Mouse (Mus musculus) right cerebral cortex, postnatal 25 days (tissue): ENCODE measurements around the gene 5430402E10Rik.
"Not testable (repeated sequence)": the region's sequence is repeated elsewhere in the genome, so short reads cannot be mapped to it uniquely, and the experiment has no call there.

Experiments used
- DNase-seq: peaks from one replicate; pipeline ENCODE4 v3.0.0; 2022

Gene 5430402E10Rik

GRCm38 (mm10) chrX:77924962-77925361 is at the start of gene 5430402E10Rik:
TSS of gene 5430402E10Rik (minus strand) at chrX:77925062.
- DNase-seq = not testable (repeated sequence)

- DNase-seq = not testable (repeated sequence)
Observed at GRCm38 (mm10) chrX:77880033-77880432, 44.8 kb downstream of the 5430402E10Rik start.
